Mouse (Mus musculus): ENCODE results near the gene Mylk.

DNA sequence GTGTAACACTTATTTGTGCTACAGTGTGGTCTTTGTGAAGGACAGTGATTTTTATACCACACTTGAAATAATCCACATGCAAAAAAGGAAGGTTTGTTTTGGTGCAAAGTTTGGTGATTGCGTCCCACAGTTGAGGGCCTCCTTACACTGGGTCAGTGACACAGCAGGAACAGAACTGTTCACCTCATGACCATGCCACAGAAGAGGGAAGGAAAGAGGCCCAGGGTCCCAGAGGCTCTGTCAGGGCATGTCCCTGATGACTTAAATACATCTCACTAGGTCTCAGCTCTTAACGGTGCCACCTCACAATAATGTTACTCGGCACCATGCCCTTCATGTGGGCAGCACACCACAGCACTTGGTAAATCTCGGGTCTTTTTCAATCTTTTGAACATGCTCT lies 280.3 kb downstream of the Mylk start:
- no peak for TF ChIP-seq POLR2A (IDR thresholded peaks at IDR 0.05; ENCODE audit: low read depth, low read length)
- TF ChIP-seq CTCF (IDR thresholded peaks at IDR 0.05; ENCODE audit: extremely low read depth, insufficient read length, insufficient replicate concordance, low read depth, low read length): no peak

All from small intestine, adult 2 months (tissue).